Mouse (Mus musculus) midbrain, embryonic 10.5 days (tissue): Measurements from ENCODE around the gene Bcl6b. TPM values are rescaled to one million over a fixed set of nuclear protein-coding genes. Genes with fewer than 3 reads are reported as not detected.
A peak's percentile ranks its signal among the peaks of the same experiment; 100 is the strongest.

ENCODE experiments used
- DNase-seq: peaks from one replicate; pipeline ENCODE4 v3.0.0-alpha.2; 2017; ENCODE audit warnings: low spot score
- H3K27ac ChIP-seq: fragments of 300-500 bp; sonication (generic); replicated peaks from 2 replicates; pipeline ENCODE4 v1.5.1; 2016; ENCODE audit warnings: mild to moderate bottlenecking
- H3K27me3 ChIP-seq: fragments of 300-500 bp; sonication (generic); 2 replicates; pipeline ENCODE4 v1.6.1; 2016; ENCODE audit warnings: low read depth, mild to moderate bottlenecking; ENCODE audit not compliant: poor library complexity, severe bottlenecking
- H3K36me3 ChIP-seq: fragments of 300-500 bp; sonication (generic); 2 replicates; pipeline ENCODE4 v1.6.1; 2016; ENCODE audit warnings: mild to moderate bottlenecking, moderate library complexity
- H3K4me1 ChIP-seq: fragments of 300-500 bp; sonication (generic); 2 replicates; pipeline ENCODE4 v1.6.1; 2016
- H3K4me3 ChIP-seq: fragments of 300-500 bp; sonication (generic); 2 replicates; pipeline ENCODE4 v1.5.1; 2016; ENCODE audit warnings: mild to moderate bottlenecking, moderate library complexity
- H3K9me3 ChIP-seq: fragments of 300-500 bp; sonication (generic); replicated peaks from 2 replicates; pipeline ENCODE4 v1.6.1; 2016; ENCODE audit warnings: mild to moderate bottlenecking
- WGBS: fragments of 180-500 bp; shearing (Covaris S2); methylation state at CpG from one replicate; pipeline ENCODE4 v1.1.7; 2016; 5-methylcytosine and 5-hydroxymethylcytosine counted together
- polyA plus RNA-seq: library from polyadenylated mRNA; unstranded; fragments of >200 nt; fragmentation: Nextera tagmentation; extraction: Ambion mirVana; gene quantifications from 2 replicates; pipeline ENCODE4 v1.2.1, GENCODE M21; 2016

Gene Bcl6b
- 4.8 and 5.0 TPM in 2 replicates for polyA plus RNA-seq

GRCm38 (mm10) chr11:70229260-70230010 lies at the start of gene Bcl6b:
Gene Bcl6b (minus strand): TSS chr11:70229798.
- WGBS = 3% methylated on average over 39 of the region's 39 CpGs
- H3K27me3 ChIP-seq = peaks cover 78% of the 10 kb centered on the region
- peaks cover 67% of the 10 kb centered on the region for H3K4me1 ChIP-seq
- no peaks in the 10 kb centered on the region for H3K9me3 ChIP-seq
- peak within 1 kb of the TSS; percentile 43 for H3K4me3 ChIP-seq
- H3K36me3 ChIP-seq = peaks cover 6% of the 10 kb centered on the region
- H3K27ac ChIP-seq = peak within 1 kb of the TSS; percentile 74
- DNase-seq = peak; percentile 33

GRCm38 (mm10) chr11:70278961-70279360 lies 49.4 kb upstream of the Bcl6b start:
- no peak for DNase-seq
- no peak overlapping the region for H3K27ac ChIP-seq

GRCm38 (mm10) chr11:70271641-70272040 lies 42.0 kb upstream of the Bcl6b start:
- no peak overlapping the region for H3K4me3 ChIP-seq
- no peak overlapping the region for H3K27ac ChIP-seq
- no peaks in the 10 kb centered on the region for H3K9me3 ChIP-seq
- H3K4me1 ChIP-seq = no peaks in the 10 kb centered on the region
- no peak for DNase-seq
- H3K36me3 ChIP-seq = no peaks in the 10 kb centered on the region
- WGBS = 87% methylated on average over 7 of the region's 7 CpGs
- no peaks in the 10 kb centered on the region for H3K27me3 ChIP-seq

More at GRCm38 (mm10) chr11:70278961-70279360, 49.4 kb upstream of the Bcl6b start:
- WGBS = 82% methylated on average over 3 of the region's 3 CpGs
- Histone ChIP-seq H3K4me1 (no peaks in the 10 kb centered on the region), H3K36me3 (no peaks in the 10 kb centered on the region), H3K4me3 (no peak overlapping the region), H3K9me3 (no peaks in the 10 kb centered on the region), H3K27me3 (no peaks in the 10 kb centered on the region)

- Histone ChIP-seq H3K4me1 (no peaks in the 10 kb centered on the region), H3K27me3 (no peaks in the 10 kb centered on the region), H3K4me3 (no peak overlapping the region), H3K9me3 (no peaks in the 10 kb centered on the region), H3K36me3 (no peaks in the 10 kb centered on the region), H3K27ac (no peak overlapping the region)
- no peak for DNase-seq
- 90% methylated on average over 1 of the region's 1 CpGs for WGBS
Observed at GRCm38 (mm10) chr11:70266405-70266804, 36.8 kb upstream of the Bcl6b start.

GRCm38 (mm10) chr11:70265819-70266218 lies 36.2 kb upstream of the Bcl6b start:
- Histone ChIP-seq H3K9me3 (no peaks in the 10 kb centered on the region), H3K4me3 (no peak overlapping the region), H3K4me1 (no peaks in the 10 kb centered on the region), H3K27ac (no peak overlapping the region), H3K27me3 (no peaks in the 10 kb centered on the region), H3K36me3 (no peaks in the 10 kb centered on the region)
- no peak for DNase-seq
- 87% methylated on average over 4 of the region's 4 CpGs for WGBS

- Histone ChIP-seq H3K9me3 (no peaks in the 10 kb centered on the region), H3K27me3 (no peaks in the 10 kb centered on the region), H3K4me1 (no peaks in the 10 kb centered on the region), H3K4me3 (no peak overlapping the region), H3K27ac (no peak overlapping the region), H3K36me3 (no peaks in the 10 kb centered on the region)
- 65% methylated on average over 3 of the region's 3 CpGs for WGBS
- no peak for DNase-seq
Observed at GRCm38 (mm10) chr11:70265252-70265651, 35.7 kb upstream of the Bcl6b start.

- Histone ChIP-seq H3K27me3 (peaks cover 28% of the 10 kb centered on the region), H3K9me3 (no peaks in the 10 kb centered on the region), H3K4me1 (peaks cover 16% of the 10 kb centered on the region), H3K27ac (no peak overlapping the region), H3K36me3 (no peaks in the 10 kb centered on the region), H3K4me3 (no peak overlapping the region)
- WGBS = 92% methylated on average over 4 of the region's 4 CpGs
- DNase-seq = no peak
Observed at GRCm38 (mm10) chr11:70259035-70259434, 29.4 kb upstream of the Bcl6b start.

GRCm38 (mm10) chr11:70254931-70255531 lies 25.4 kb upstream of the Bcl6b start, which contains the start of gene Alox12:
Gene Alox12 (minus strand): TSS chr11:70255353.
- 1% methylated on average over 25 of the region's 25 CpGs for WGBS
- peak; percentile 67 for DNase-seq
- H3K27ac ChIP-seq = no peak within 1 kb of the TSS; the same call in 1 of the 2 replicates
- peak within 1 kb of the TSS; percentile 49 for H3K4me3 ChIP-seq
- no peaks in the 10 kb centered on the region for H3K9me3 ChIP-seq
- H3K27me3 ChIP-seq = peaks cover 65% of the 10 kb centered on the region
- peaks cover 18% of the 10 kb centered on the region for H3K4me1 ChIP-seq
- H3K36me3 ChIP-seq = no peaks in the 10 kb centered on the region

GRCm38 (mm10) chr11:70254337-70254736 lies 24.7 kb upstream of the Bcl6b start:
- Histone ChIP-seq H3K36me3 (no peaks in the 10 kb centered on the region), H3K9me3 (no peaks in the 10 kb centered on the region), H3K27me3 (peaks cover 65% of the 10 kb centered on the region), H3K4me1 (peaks cover 18% of the 10 kb centered on the region), H3K27ac (no peak overlapping the region), H3K4me3 (peak overlapping the region; percentile 49)
- 4% methylated on average over 18 of the region's 18 CpGs for WGBS
- DNase-seq = no peak

GRCm38 (mm10) chr11:70251853-70252252 lies 22.3 kb upstream of the Bcl6b start:
- Histone ChIP-seq H3K4me1 (peaks cover 18% of the 10 kb centered on the region), H3K36me3 (no peaks in the 10 kb centered on the region), H3K27me3 (peaks cover 65% of the 10 kb centered on the region), H3K4me3 (no peak overlapping the region), H3K27ac (no peak overlapping the region), H3K9me3 (no peaks in the 10 kb centered on the region)
- 89% methylated on average over 8 of the region's 8 CpGs for WGBS
- no peak for DNase-seq

GRCm38 (mm10) chr11:70250150-70250549 lies 20.6 kb upstream of the Bcl6b start:
- Histone ChIP-seq H3K4me1 (peaks cover 14% of the 10 kb centered on the region), H3K4me3 (no peak overlapping the region), H3K9me3 (no peaks in the 10 kb centered on the region), H3K27ac (no peak overlapping the region), H3K36me3 (no peaks in the 10 kb centered on the region), H3K27me3 (peaks cover 56% of the 10 kb centered on the region)
- WGBS = 77% methylated on average over 11 of the region's 11 CpGs
- DNase-seq = no peak

- H3K9me3 ChIP-seq = no peaks in the 10 kb centered on the region
- H3K4me1 ChIP-seq = no peaks in the 10 kb centered on the region
- no peak overlapping the region for H3K4me3 ChIP-seq
- DNase-seq = peak; percentile 49
- peaks cover 28% of the 10 kb centered on the region for H3K27me3 ChIP-seq
- 51% methylated on average over 9 of the region's 9 CpGs for WGBS
- H3K36me3 ChIP-seq = no peaks in the 10 kb centered on the region
- no peak overlapping the region for H3K27ac ChIP-seq
Observed at GRCm38 (mm10) chr11:70247136-70247845, 17.7 kb upstream of the Bcl6b start.
